Mouse (Mus musculus) CH12.LX (cell line): ENCODE results near the gene Spink2. TPM values are rescaled to one million over a fixed set of nuclear protein-coding genes. Genes with fewer than 3 reads are reported as not detected.
"Not testable (repeated sequence)": the region's sequence is repeated elsewhere in the genome, so short reads cannot be mapped to it uniquely, and the experiment has no call there.

ENCODE experiments used
- DNase-seq: peaks from one replicate; pipeline ENCODE4 v3.0.0-alpha.2; 2013; ENCODE audit errors: extremely low read depth
- H3K27ac ChIP-seq: 2 replicates; pipeline ENCODE4 v1.5.1; 2012; ENCODE audit warnings: low read depth, mild to moderate bottlenecking, control low read depth, moderate library complexity; ENCODE audit not compliant: insufficient read depth
- H3K27me3 ChIP-seq: replicated peaks from 2 replicates; pipeline ENCODE3; 2012; ENCODE audit warnings: inconsistent platforms
- H3K36me3 ChIP-seq, 2 experiments: replicated peaks in 1 of 2; 2 replicates each; pipeline versions ENCODE3 to v1.6.1; 2012; ENCODE audit warnings: inconsistent platforms in 1 of 2, low read length in 1 of 2, mild to moderate bottlenecking in 1 of 2, mixed read lengths in 1 of 2, moderate library complexity in 1 of 2; ENCODE audit not compliant: control insufficient read depth in 1 of 2, insufficient read depth in 1 of 2
- H3K4me1 ChIP-seq, 2 experiments: 2 replicates each; pipeline ENCODE4 v1.6.1; 2012; ENCODE audit warnings: inconsistent platforms in 1 of 2, moderate library complexity in 1 of 2; ENCODE audit not compliant: insufficient read depth in 2 of 2, control insufficient read depth in 1 of 2
- H3K4me2 ChIP-seq: 2 replicates; pipeline ENCODE4 v1.6.1; 2012; ENCODE audit warnings: low read depth, mild to moderate bottlenecking, control low read depth; ENCODE audit not compliant: poor library complexity, insufficient read depth, severe bottlenecking
- H3K4me3 ChIP-seq, 3 experiments: fragments of 150-350 bp in 1 of 3; sonication (generic) in 1 of 3; replicated peaks in 1 of 3; 2 replicates each; pipeline versions ENCODE3 to v1.5.1; 2011 to 2012; ENCODE audit warnings: low read depth in 2 of 3, low read length in 2 of 3, mild to moderate bottlenecking in 2 of 3, moderate library complexity in 2 of 3, control low read depth in 1 of 3, improper control_type of control experiment in 1 of 3, inconsistent platforms in 1 of 3, mixed read lengths in 1 of 3; ENCODE audit not compliant: poor library complexity in 1 of 3
- H3K79me2 ChIP-seq: replicated peaks from 2 replicates; pipeline ENCODE4 v1.6.1; 2012; ENCODE audit warnings: mild to moderate bottlenecking, moderate library complexity; ENCODE audit not compliant: control insufficient read depth, poor library complexity, insufficient read depth, severe bottlenecking; ENCODE audit errors: extremely low read depth
- H3K9ac ChIP-seq: 2 replicates; pipeline ENCODE4 v1.6.1; 2012; ENCODE audit warnings: low read depth, mild to moderate bottlenecking, control low read depth, moderate library complexity; ENCODE audit not compliant: insufficient read depth
- H3K9me3 ChIP-seq: replicated peaks from 2 replicates; pipeline ENCODE3; 2012; ENCODE audit warnings: low read length, inconsistent platforms, mixed read lengths
- CHD1 ChIP-seq: IDR thresholded peaks from 2 replicates; pipeline ENCODE4 v1.6.1; 2012; ENCODE audit warnings: low read depth, low read length, improper control_type of control experiment, inconsistent platforms
- E2F4 ChIP-seq: IDR thresholded peaks from 2 replicates; pipeline ENCODE4 v1.6.1; 2011; ENCODE audit warnings: low read depth, low read length, improper control_type of control experiment; ENCODE audit not compliant: insufficient replicate concordance
- IRF4 ChIP-seq: IDR thresholded peaks from 2 replicates; pipeline ENCODE4 v1.6.1; 2014; ENCODE audit warnings: low read depth, mild to moderate bottlenecking, inconsistent platforms, low read length, improper control_type of control experiment
- MYC ChIP-seq: IDR thresholded peaks from 2 replicates; pipeline ENCODE4 v1.6.1; 2011; ENCODE audit warnings: low read depth, mild to moderate bottlenecking, improper control_type of control experiment, low read length
- POLR2AphosphoS2 ChIP-seq: IDR thresholded peaks from 2 replicates; pipeline ENCODE4 v1.6.1; 2011; ENCODE audit warnings: low read depth, low read length, improper control_type of control experiment
- RCOR1 ChIP-seq: conservative IDR thresholded peaks from 2 replicates; pipeline ENCODE4 v1.6.1; 2012; ENCODE audit warnings: low read depth, mild to moderate bottlenecking, inconsistent platforms, low read length, improper control_type of control experiment
- SIN3A ChIP-seq: IDR thresholded peaks from 2 replicates; pipeline ENCODE4 v1.6.1; 2012; ENCODE audit warnings: low read length, improper control_type of control experiment, inconsistent platforms
- USF2 ChIP-seq: conservative IDR thresholded peaks from 2 replicates; pipeline ENCODE4 v1.6.1; 2011; ENCODE audit warnings: low read depth, low read length, improper control_type of control experiment
- ZKSCAN1 ChIP-seq: IDR thresholded peaks from 2 replicates; pipeline ENCODE4 v1.6.1; 2012; ENCODE audit warnings: low read depth, inconsistent platforms, low read length, improper control_type of control experiment, borderline replicate concordance
- ZNF384 ChIP-seq: IDR thresholded peaks from 2 replicates; pipeline ENCODE4 v1.6.1; 2012; ENCODE audit warnings: low read depth, low read length, improper control_type of control experiment, inconsistent platforms
- dilution Hi-C: fragments of 300-500 bp; cut with MboI; formaldehyde crosslinking; loops from 2 replicates; pipeline ENCODE4 v1.14.3; 2020; ENCODE audit warnings: low sequenced_read_pairs; ENCODE audit not compliant: extremely low pct_unique_long_range_greater_than_20kb, extremely low pct_ligation_motif_present
- in situ Hi-C: fragments of 300-500 bp; cut with MboI; formaldehyde crosslinking; loops from 3 replicates; pipeline ENCODE4 v1.14.3; 2019; ENCODE audit warnings: low sequenced_read_pairs, low pct_ligation_motif_present, low pct_unique_long_range_greater_than_20kb, mixed read lengths
- polyA plus RNA-seq: library from polyadenylated mRNA; unstranded; fragments of >175 nt; gene quantifications from 2 replicates; pipeline ENCODE4 v1.2.1, GENCODE M21; 2012; ENCODE audit warnings: low read depth; ENCODE audit not compliant: insufficient read length
- total RNA-seq, 2 experiments: library from RNA; depleted of rRNA; stranded (reverse); fragments of 300-350 nt in 1 of 2; fragments of >200 nt in 1 of 2; gene quantifications; 2 replicates each; pipeline ENCODE4 v1.2.3; 2012 to 2014

Spink2 gene
- total and polyA plus RNA-seq, 3 experiments, result 0.42 to 1.3 TPM; not detected in 1

- no peak for DNase-seq
- Histone ChIP-seq H3K4me2 (no peak overlapping the region), H3K36me3 (no peaks in the 10 kb centered on the region), H3K9ac (no peak overlapping the region), H3K9me3 (peaks cover 6% of the 10 kb centered on the region), H3K4me3 (no peak overlapping the region), H3K79me2 (no peaks in the 10 kb centered on the region), H3K27ac (no peak overlapping the region), H3K27me3 (no peaks in the 10 kb centered on the region), H3K4me1 (peaks cover 0 to 8% of the 10 kb centered on the region in 2 experiments; a peak in 2 of 4 replicates)
- no peak for TF ChIP-seq USF2
- in situ Hi-C loops, result no loop called here
- dilution Hi-C loops, result no loop called here
Measured at GRCm38 (mm10) chr5:77185351-77185750, 25.9 kb downstream of the Spink2 start.

DNA sequence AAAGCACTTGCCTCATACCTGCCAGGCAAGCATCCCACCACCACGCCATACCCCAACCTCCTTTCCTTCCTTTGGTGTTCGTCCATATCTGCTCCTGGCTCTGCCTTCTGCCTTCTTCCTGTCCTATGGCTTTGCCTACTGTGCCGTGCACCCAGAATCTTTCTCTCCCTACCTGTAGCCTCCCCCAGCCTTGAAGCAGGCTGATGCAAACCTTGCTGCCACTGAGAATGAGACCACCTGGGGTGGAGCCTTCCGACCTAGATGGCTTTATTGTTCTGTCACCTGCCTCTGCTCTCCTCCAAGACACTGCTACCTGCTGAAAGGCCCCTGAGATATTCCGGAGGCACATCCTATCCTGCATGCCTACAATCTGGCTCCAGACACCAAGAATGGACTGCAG, 27.4 kb downstream of the Spink2 start:
- H3K9me3 ChIP-seq, dilution Hi-C loops, in situ Hi-C loops, H3K27ac ChIP-seq, H3K4me3 ChIP-seq, H3K36me3 ChIP-seq, H3K79me2 ChIP-seq, H3K27me3 ChIP-seq, DNase-seq, H3K4me2 ChIP-seq, H3K4me1 ChIP-seq, H3K9ac ChIP-seq: not testable (repeated sequence)

DNA sequence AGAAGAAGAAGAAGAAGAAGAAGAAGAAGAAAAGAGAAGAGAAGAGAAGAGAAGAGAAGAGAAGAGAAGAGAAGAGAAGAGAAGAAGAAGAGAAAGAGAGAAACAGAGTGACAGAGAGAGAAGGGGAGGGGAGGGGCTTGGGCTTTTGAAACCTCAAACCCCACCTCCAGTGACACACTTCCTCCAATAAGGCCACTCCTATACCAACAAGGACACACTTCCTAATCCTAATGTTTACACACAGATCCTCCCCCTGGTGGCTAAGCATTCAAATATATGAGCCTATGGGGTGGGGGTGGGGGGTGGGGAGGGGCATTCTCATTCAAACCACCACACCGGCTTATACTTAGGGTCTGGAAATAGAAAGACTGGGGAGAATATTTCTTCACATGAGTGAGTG, 27.9 kb downstream of the Spink2 start:
- Histone ChIP-seq H3K79me2 (no peaks in the 10 kb centered on the region), H3K27ac (no peak overlapping the region), H3K4me1 (no peaks in the 10 kb centered on the region), H3K27me3 (no peaks in the 10 kb centered on the region), H3K9me3 (peaks cover 3% of the 10 kb centered on the region)
- TF ChIP-seq MYC (no peak), ZNF384 (no peak), POLR2AphosphoS2 (no peak), ZKSCAN1 (no peak)
- TF ChIP-seq, all 38 proteins: peak for 0
- Histone ChIP-seq H3K4me2 (0 out of 2 replicates have a peak overlapping the region, but pooled peaks have one; percentile 4), H3K36me3 (no peaks in the 10 kb centered on the region), H3K9ac (no peak overlapping the region), H3K4me3 (no peak overlapping the region)
- dilution Hi-C loops (no loop called here), in situ Hi-C loops (no loop called here)
- DNase-seq, result no peak

DNA sequence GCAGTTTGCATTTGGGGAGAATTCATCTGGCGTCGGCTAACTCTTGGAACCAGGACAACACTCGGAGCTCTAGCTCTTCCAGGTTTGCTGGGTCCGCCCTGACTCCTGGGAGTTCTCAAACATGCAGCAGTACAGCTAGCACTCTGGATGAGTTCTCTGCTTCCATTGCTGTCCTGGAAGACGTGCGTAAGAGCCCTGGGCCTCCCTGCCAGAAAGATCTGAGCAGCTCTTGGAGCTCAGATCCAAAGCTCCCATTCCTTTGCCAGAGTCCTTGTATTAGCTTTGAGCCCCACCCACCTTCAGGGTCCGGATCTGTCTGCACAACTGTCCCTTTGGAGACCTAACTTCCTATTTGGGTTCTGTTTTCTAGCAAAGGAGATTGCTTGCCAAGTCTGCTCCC, 29.8 kb downstream of the Spink2 start:
- H3K9ac ChIP-seq, result no peak overlapping the region

More for the DNA sequence above, 29.8 kb downstream of the Spink2 start:
- Histone ChIP-seq H3K9me3 (no peaks in the 10 kb centered on the region), H3K4me2 (no peak overlapping the region), H3K27ac (no peak overlapping the region), H3K4me3 (no peak overlapping the region), H3K4me1 (no peaks in the 10 kb centered on the region), H3K79me2 (no peaks in the 10 kb centered on the region), H3K36me3 (no peaks in the 10 kb centered on the region), H3K27me3 (no peaks in the 10 kb centered on the region)
- in situ Hi-C loops (no loop called here), dilution Hi-C loops (no loop called here)
- DNase-seq, result no peak
- TF ChIP-seq ZNF384 (no peak), CHD1 (no peak), RCOR1 (no peak), E2F4 (no peak), IRF4 (no peak), SIN3A (no peak)
